Mouse (Mus musculus) thymus, postnatal 36 days (tissue): ENCODE results near the gene Gm28036.
"Not testable (repeated sequence)": the region's sequence is repeated elsewhere in the genome, so short reads cannot be mapped to it uniquely, and the experiment has no call there.

ENCODE experiments used
- DNase-seq, 2 experiments: peaks; one replicate each; pipeline ENCODE4 v3.0.0; 2022; ENCODE audit warnings: mixed read lengths in 2 of 2

Gm28036 gene

DNA sequence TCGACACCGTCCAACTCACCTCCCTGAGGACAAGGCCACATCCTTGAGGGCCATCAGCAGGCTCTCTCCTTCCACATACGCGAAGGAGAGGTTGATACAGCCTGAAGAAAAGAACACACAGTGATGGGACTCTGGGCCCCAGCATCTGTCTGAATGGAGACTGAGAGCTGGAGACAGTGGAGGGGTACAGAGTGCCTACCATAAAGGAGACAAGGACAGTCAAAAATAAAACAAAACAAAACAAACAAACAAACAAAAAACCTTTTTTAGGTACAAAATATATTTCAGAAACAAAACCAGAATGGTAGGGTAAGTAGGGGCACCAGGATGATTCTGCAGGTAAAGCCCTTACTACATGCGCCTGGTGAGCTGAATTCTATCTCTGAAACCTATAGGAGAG lies at the start of gene Gm28036:
Gm28036 (minus strand) TSS at position 101 of the 400 bp plus-strand sequence.
- DNase-seq, result no peak

DNA sequence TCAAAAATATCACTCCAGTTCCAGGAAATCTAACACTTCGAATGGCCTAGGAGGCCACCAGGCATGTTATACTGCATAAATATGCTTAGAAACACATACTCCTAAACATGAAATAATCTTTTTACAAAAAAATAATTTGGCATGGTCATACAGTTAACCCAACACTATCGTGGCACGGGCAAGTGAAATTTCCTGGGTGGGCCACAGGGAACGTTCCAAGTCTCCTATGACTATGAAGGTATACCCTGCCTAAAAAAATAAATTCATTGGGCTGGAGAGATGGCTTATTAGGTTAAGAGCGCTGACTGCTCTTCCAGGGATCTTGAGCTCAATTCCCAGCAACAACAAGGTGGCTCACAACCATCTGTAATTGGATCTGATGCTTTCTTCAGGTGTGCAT lies 39.7 kb upstream of the Gm28036 start:
- DNase-seq, result no peak

DNA sequence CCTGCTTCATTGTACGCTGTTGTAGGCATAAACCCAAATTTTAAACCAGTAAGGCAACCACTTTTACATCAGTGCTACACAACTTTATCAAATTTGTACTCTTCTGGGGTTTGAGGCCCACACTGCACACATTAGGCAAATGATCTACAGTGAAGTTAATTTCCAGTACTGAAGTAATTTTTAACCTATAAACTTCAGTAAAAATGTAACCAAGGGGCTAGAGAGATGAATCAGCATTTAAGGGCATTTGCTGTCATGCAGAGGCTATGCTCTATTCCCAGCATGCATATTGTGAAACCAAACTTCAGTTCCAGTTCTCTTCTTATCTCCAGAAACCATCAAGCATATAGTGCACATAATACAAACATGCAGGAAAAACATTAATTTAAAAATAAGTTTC lies 38.6 kb upstream of the Gm28036 start:
- no peak for DNase-seq

DNA sequence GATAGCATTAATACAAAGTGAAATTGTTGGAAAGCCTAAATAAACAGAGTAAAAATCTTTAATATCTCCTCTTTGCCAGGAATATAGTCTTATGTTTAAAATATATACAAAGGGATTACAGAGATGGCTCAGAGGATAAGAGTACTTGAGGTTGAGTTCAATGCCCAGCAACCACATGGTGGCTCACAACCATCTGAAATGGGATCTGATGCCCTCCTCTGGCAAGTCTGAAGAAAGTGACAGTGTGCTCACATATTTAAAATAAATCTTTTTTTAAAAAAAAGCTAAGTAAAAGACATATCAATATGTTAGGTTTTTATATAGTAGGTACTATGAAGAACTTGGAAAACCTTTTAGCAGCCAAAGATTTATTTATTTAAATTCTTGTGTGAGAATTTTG lies 24.6 kb upstream of the Gm28036 start:
- DNase-seq, result no peak

DNA sequence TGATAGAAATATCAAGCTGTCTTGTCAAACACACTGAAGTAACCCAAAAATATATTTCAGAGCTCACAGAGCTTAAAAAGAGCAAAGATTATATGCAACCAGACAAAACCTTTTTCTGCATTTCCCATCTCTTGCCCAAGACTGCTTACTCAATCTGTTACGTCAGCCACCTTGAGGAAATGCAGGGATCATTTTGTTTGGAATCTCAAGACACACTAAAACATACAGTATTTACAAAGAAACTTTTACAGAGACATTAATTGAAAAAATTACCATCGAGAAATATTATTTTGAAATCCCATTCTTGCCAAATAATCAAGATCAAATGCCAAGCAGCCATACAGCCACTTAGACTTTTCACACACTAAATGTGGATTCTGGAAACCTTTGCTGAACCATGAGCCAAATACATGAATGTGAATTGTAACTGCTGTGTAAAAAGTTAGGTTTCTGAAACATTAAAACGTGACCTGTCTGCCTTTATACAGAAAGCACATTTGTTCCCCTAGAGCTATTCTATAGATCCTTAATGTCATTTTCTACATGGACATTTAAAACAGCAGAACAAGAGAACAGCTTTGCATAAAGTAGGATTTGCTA lies 20.5 kb upstream of the Gm28036 start:
- DNase-seq, result no peak

DNA sequence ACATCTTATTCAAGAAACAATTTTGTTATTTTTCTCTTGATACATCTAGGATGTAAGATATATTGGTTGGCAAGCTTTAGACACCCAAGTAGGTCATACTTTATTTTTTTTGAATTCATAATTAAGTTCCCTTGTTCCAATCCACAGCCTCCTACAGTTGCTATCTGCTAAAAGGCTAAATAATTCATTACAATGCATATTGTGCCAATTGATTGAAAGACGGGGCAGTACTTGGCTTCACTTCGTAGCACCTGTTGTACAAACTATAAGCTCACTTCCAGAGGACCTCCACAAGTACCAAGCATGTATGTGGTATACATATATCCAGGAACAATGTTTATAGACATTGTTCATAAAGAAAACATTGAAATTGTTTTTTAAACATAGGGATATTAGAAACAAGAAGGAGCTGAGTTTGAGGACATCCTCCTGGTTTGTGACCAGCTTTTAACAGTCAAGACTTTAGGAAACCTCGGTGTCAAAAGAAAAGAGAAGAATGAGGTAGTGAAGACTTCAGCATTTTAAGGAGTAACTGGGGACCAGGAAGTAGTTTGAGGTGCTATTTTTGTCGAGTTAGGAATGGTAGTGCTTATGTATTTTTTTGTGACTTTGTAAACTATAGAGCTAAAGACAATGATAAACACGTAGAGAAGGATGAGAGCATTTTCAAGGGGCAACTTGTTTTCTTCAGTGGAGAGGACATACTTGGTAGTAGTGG lies 19.5 kb upstream of the Gm28036 start:
- DNase-seq, result no peak

DNA sequence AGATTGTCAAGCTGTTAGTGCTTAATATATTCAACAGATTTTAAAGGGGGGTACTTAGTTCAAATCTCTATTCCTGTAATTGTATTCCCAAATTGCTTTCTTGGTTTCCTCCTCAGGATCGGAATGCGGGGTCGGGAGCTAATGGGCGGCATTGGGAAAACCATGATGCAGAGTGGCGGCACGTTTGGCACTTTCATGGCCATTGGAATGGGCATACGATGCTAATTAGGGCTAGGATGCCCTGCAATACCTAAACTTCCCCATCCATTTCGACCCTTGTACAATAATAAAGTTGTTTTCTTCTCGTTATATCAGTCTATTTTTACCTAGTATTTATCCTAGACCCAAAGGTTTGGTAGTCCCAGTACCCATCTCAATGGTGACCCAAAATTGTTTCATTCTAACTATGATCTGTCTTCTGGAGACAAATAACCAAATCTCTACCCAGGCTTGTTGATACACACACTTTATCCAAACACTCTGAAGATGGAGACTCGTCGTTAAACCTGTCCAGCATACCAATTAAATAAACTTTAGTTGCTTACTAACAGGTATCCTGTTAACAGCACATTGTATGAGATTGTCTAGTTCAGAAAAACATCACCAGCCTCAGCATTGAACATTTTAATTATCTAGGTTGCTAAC lies 18.7 kb upstream of the Gm28036 start:
- DNase-seq, result no peak

GRCm38 (mm10) chr2:156143953-156144724 lies 17.2 kb upstream of the Gm28036 start, which contains the start of the genes Romo1 and Nfs1:
Gene Romo1 (plus strand): TSS chr2:156144039.
Gene Nfs1 (minus strand): TSS chr2:156144186.
- peak; percentile 93 to 95 for DNase-seq

- DNase-seq, result no peak
These were observed 16.5 kb upstream of the Gm28036 start for GRCm38 (mm10) chr2:156143367-156143766.

GRCm38 (mm10) chr2:156142820-156143219 lies 15.9 kb upstream of the Gm28036 start:
- no peak for DNase-seq

GRCm38 (mm10) chr2:156135695-156136094 lies 8.8 kb upstream of the Gm28036 start:
- DNase-seq, result no peak

- no peak for DNase-seq
These were observed 7.3 kb upstream of the Gm28036 start for GRCm38 (mm10) chr2:156134161-156134560.

DNA sequence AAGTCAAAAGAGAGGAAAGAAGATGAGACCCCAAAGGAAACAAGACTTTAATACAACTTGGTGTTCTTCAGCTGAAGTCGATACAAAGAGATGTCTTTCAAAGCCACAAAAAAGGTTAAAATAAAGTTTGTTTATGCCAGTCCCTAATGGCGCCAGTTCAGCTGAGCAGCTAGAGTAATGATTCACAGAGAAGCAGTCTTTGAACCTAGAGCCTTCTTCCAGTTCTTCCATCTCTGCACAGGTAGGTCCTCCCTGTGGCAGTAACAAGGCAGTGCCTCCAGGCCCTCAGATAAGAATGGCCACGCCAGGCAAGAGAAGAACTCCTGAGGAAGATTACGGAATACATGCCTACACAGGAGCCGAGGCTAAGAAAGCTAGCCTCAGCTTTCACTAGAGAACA lies 3.2 kb downstream of the Gm28036 start:
- no peak for DNase-seq

DNA sequence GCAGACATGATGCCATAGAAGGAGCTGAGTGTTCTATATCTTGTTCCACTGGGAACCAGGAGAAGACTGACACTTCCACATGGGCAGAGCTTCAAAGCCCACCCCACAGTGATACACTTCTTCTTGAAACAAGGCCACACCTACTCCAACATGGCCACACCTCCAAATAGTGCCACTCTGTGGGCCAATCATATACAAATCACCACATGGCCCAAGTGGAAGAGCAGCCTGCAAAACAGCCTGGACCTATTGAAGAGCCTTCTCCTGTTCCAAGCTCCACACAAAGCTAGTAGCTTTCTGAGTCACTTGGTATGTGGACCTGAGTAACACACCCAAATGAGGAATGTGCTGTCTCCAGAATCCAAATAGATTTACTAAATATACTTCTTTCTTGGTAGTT lies 7.3 kb downstream of the Gm28036 start:
- no peak for DNase-seq

DNA sequence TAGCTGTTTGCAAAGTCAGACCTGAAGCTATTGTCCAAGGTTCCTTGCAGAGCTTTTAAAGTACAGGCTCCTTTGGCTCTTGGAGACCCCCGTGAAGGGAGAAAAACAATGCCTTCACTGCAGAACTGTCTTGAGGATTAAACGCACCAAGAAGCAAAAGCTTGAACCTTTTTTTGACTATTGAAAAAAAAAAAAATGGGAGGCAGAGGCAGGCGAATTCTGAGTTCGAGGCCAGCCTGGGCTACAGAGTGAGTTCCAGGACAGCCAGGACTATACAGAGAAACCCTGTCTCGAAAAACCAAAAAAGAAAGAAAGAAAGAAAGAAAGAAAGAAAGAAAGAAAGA lies 14.8 kb downstream of the Gm28036 start:
- not testable (repeated sequence) for DNase-seq

DNA sequence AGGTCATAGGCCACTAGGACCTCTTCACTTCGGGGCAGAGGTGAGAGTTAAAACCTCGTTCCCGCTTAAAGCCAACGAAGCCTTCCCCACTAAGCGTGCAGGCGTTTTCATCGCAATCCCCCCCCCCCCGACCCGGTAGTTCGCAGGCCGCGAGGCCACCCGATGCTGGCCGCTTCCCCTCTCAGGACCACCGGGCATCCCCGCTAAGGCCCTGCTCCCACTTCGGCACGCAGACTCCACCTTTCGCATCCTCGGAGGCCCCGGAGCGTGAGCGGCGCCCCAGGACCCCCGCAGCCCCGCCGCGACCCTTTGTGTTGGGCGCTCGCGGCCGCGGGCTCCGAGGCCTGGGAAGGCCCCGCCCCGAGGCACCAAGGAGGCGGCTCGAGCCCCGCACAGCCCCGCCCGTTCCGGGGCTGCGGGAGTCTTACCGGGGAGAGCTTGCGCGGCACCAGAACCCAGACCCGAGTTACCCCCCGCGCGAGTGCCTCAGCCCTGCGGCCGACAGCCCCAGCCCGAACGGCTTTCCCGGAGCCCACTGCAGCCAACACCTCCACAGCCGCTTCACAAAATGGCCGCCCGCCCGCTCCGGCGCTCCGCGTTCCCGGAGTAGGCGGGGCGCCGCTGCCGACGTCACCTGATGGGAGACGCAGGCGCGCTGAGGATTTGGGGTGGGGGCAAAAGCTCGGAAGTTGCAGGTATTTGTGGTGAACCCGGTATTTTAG lies 15.4 kb downstream of the Gm28036 start, which contains the start of the genes Cpne1 and Rbm12:
Cpne1 (minus strand) TSS at position 608 of the 722 bp plus-strand sequence.
Rbm12 (minus strand) TSS at position 621 of the 722 bp plus-strand sequence.
- peak; percentile 95 to 96 for DNase-seq

DNA sequence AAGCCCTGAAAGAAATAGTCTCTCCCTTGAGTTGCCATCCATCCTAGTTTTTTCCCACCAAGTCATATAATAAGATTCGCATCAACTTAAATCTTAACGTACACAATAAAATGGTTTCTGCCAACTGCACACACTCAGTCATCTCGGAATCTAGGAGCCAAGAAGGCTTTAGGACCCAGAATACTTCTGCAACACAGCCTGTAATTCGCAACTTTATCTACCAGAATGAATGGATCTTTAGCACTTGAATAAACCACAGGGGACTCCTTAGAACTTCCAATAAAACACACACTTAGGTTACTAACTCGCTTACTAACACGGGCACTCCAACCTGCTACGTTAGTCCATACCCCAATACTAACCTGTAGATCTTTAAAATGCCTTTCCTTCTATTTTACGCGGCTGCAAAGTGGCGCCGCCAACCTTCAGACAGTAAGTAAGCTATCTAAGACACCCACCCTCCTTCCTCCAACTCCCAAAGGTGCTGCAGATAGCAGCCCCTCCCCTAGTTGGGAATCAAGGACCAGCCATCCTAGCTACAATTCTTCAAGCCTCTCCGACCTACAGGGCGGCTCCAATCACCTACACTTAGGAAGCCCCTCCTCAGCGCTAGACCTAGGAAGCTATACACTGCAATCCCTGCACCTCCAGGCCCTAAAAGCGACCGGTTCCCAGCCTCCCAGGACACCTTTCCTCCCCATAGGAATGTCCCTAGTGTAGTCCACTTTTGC lies 16.1 kb downstream of the Gm28036 start:
- peak; percentile 20 to 23 for DNase-seq

DNA sequence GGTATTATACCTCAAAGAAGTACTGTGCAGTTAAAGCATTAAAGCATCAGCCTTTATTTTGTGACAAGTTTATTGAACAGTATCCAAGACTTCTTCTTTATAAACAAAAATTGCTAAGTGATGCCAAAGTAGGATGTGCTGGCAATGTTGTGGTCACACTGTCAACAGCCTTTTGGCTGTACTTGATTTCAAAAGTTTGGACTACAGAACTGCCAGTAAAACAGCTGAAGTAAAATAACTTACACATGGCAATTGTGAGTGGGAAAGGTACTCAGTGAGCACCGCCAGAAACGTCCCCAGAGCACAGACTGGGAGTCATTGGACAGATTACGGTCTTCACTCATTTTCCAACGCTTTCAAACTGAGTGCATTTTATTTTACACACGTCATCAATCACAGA lies 35.0 kb downstream of the Gm28036 start:
- no peak for DNase-seq

GRCm38 (mm10) chr2:156089799-156090198 lies 37.1 kb downstream of the Gm28036 start:
- no peak for DNase-seq

GRCm38 (mm10) chr2:156087391-156088110 lies 39.3 kb downstream of the Gm28036 start:
- no peak for DNase-seq

GRCm38 (mm10) chr2:156084541-156084940 lies 42.4 kb downstream of the Gm28036 start:
- no peak for DNase-seq
